Mouse (Mus musculus): ENCODE results near the gene Fez2.

DNA sequence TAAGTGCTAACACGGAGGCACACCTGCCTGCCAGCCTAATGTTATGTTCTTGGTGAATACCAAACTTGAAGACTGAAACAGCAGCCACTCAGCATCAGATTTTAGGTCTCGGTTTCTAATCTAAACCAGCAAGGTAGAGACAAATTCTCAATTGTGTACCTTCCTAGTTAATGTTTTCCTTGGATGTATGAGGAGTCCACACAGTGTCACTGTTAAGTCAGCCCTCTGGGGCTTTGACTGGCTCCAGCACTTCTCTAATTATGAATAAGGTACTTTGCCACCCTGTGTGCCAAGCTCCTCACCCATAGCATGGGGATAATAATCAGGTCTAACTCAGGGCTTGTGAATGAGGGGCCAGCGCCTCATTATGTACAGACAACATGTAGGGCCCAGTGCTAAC is 35.6 kb downstream of the Fez2 start:
- TF ChIP-seq POLR2A (IDR thresholded peaks at IDR 0.05; ENCODE audit: low read depth, low read length): no peak
- no peak for TF ChIP-seq CTCF (IDR thresholded peaks at IDR 0.05; ENCODE audit: borderline replicate concordance, insufficient read depth, low read length)
